Comparison of ENCODE assay signal across 8 mouse cellular contexts in the genomic region with DNA sequence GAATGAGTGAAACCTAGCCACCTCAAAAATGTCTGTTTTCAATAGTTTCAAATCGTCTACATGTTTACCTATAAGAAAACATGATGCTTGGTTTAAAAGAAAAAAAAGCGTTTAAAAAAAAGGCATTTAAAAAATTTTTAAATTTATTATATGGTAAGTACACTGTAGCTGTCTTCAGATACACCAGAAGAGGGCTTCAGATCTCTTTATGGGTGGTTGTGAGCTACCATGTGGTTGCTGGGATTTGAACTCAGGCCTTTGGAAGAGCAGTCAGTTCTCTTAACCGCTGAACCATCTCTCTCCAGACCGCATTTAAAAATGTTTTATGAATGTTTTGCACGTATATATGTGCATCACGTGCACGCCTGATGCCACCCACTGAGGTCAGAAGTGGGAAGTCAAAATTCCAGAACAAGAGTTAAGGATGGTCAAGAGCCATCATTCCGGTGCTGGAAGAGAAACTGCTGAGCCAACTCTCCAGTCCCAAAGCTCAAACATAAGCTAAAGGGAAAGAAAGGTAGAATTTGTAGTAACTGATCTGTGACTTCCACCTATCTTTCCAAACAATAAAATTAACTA. TPM values are rescaled to one million over a fixed set of nuclear protein-coding genes. Genes with fewer than 3 reads are reported as not detected.
DNase-seq lines count a peak whose midpoint lies in the region; ATAC-seq lines count a peak whose summit lies in the region.

No protein-coding gene starts in this region.

- DNase-seq in gastrocnemius, postnatal 4 days (ENCODE audit: low spot score in 2 of 2) = no peak
- DNase-seq in adipocyte (ENCODE audit: low spot score) = no peak
- DNase-seq in frontal cortex, postnatal 25 days (ENCODE audit: low spot score in 2 of 2) = no peak

- no peaks in the 10 kb centered on the region for H3K27me3 ChIP-seq in megakaryocyte, embryonic 14.5 days (replicated peaks)
- H3K27me3 ChIP-seq in embryonic facial prominence, embryonic 15.5 days = no peaks in the 10 kb centered on the region
- no peaks in the 10 kb centered on the region for H3K27me3 ChIP-seq in limb, embryonic 12.5 days
- H3K27me3 ChIP-seq in stomach, embryonic 15.5 days (replicated peaks) = no peaks in the 10 kb centered on the region

- 51% methylated on average over 8 of the region's 8 CpGs for WGBS in embryonic facial prominence, embryonic 15.5 days
- 65% methylated on average over 8 of the region's 8 CpGs for WGBS in limb, embryonic 12.5 days
- WGBS in stomach, embryonic 15.5 days = 47% methylated on average over 8 of the region's 8 CpGs

- H3K9me3 ChIP-seq in megakaryocyte, embryonic 14.5 days = no peaks in the 10 kb centered on the region
- no peaks in the 10 kb centered on the region for H3K9me3 ChIP-seq in embryonic facial prominence, embryonic 15.5 days (replicated peaks)
- no peaks in the 10 kb centered on the region for H3K9me3 ChIP-seq in limb, embryonic 12.5 days
- no peaks in the 10 kb centered on the region for H3K9me3 ChIP-seq in stomach, embryonic 15.5 days

- no peak overlapping the region for H3K9ac ChIP-seq in embryonic facial prominence, embryonic 15.5 days
- peak overlapping the region; percentile 99 for H3K9ac ChIP-seq in limb, embryonic 12.5 days (replicated peaks)
- H3K9ac ChIP-seq in stomach, embryonic 15.5 days = peak overlapping the region; percentile 100; the same call in 1 of the 2 replicates

- peak overlapping the region; percentile 54 for H3K4me2 ChIP-seq in embryonic facial prominence, embryonic 15.5 days (replicated peaks)
- H3K4me2 ChIP-seq in limb, embryonic 12.5 days = peak overlapping the region; percentile 78
- H3K4me2 ChIP-seq in stomach, embryonic 15.5 days = peak overlapping the region; percentile 73

- peaks cover 26% of the 10 kb centered on the region for H3K36me3 ChIP-seq in megakaryocyte, embryonic 14.5 days (replicated peaks; ENCODE audit: low read length)
- H3K36me3 ChIP-seq in embryonic facial prominence, embryonic 15.5 days = no peaks in the 10 kb centered on the region
- H3K36me3 ChIP-seq in limb, embryonic 12.5 days = peaks cover 19% of the 10 kb centered on the region
- peaks cover 4% of the 10 kb centered on the region; the same call in 1 of the 2 replicates for H3K36me3 ChIP-seq in stomach, embryonic 15.5 days

- peaks cover 28% of the 10 kb centered on the region for H3K4me1 ChIP-seq in megakaryocyte, embryonic 14.5 days
- H3K4me1 ChIP-seq in embryonic facial prominence, embryonic 15.5 days = peaks cover 10% of the 10 kb centered on the region
- peaks cover 14% of the 10 kb centered on the region for H3K4me1 ChIP-seq in limb, embryonic 12.5 days (replicated peaks)
- peaks cover 4% of the 10 kb centered on the region; the same call in 1 of the 2 replicates for H3K4me1 ChIP-seq in stomach, embryonic 15.5 days

- peak overlapping the region; percentile 99; the same call in 1 of the 2 replicates for H3K27ac ChIP-seq in embryonic facial prominence, embryonic 15.5 days (replicated peaks)
- peak overlapping the region; percentile 99 for H3K27ac ChIP-seq in limb, embryonic 12.5 days
- peak overlapping the region; percentile 100; the same call in 1 of the 2 replicates for H3K27ac ChIP-seq in stomach, embryonic 15.5 days

- ATAC-seq in megakaryocyte, adult 5-6 weeks (ENCODE audit: poor library complexity, severe bottlenecking) = no peak
- no peak for ATAC-seq in embryonic facial prominence, embryonic 15.5 days (ENCODE audit: insufficient number of reproducible peaks, low FRiP score, low TSS enrichment, low read depth)
- no peak for ATAC-seq in limb, embryonic 12.5 days (ENCODE audit: insufficient number of reproducible peaks, insufficient read depth, low FRiP score, low TSS enrichment, low read depth)
- ATAC-seq in stomach, embryonic 15.5 days (ENCODE audit: insufficient read depth, low FRiP score, low read depth) = no peak

- H3K4me3 ChIP-seq in megakaryocyte, embryonic 14.5 days (replicated peaks) = peak overlapping the region; percentile 95
- H3K4me3 ChIP-seq in embryonic facial prominence, embryonic 15.5 days (replicated peaks) = peak overlapping the region; percentile 84
- H3K4me3 ChIP-seq in limb, embryonic 12.5 days (replicated peaks) = peak overlapping the region; percentile 96
- H3K4me3 ChIP-seq in stomach, embryonic 15.5 days (replicated peaks) = peak overlapping the region; percentile 100

RNA-seq across cellular contexts. Expression of gene Wtap, which starts 3.3 kb away (rescaled TPM):
- 5.3 and 15.9 TPM in 2 replicates for polyA plus RNA-seq in megakaryocyte, embryonic 14.5 days (2012; ENCODE audit: insufficient read depth, low replicate concordance)
- 114 and 116 TPM in 2 replicates for total RNA-seq in megakaryocyte, adult 5-6 weeks (2015)
- total RNA-seq in megakaryocyte, adult 5-6 weeks (2017) = 246 and 306 TPM in 2 replicates
- polyA plus RNA-seq in embryonic facial prominence, embryonic 15.5 days (2015; fragmentation: Nextera tagmentation; extraction: Ambion mirVana) = 120 and 125 TPM in 2 replicates
- 131 and 152 TPM in 2 replicates for polyA plus RNA-seq in limb, embryonic 12.5 days (2016; fragmentation: Nextera tagmentation; extraction: Ambion mirVana)
- polyA plus RNA-seq in stomach, embryonic 15.5 days (2015; fragmentation: Nextera tagmentation; extraction: Ambion mirVana) = 119 and 122 TPM in 2 replicates
- total RNA-seq in gastrocnemius, postnatal 4 days (2021) = 10 to 100 TPM; 51.2 to 58.4 TPM

RNA-seq across cellular contexts. Expression of gene Sod2, which starts 16.0 kb away (rescaled TPM):
- 237 and 328 TPM in 2 replicates for polyA plus RNA-seq in megakaryocyte, embryonic 14.5 days (2012; ENCODE audit: insufficient read depth, low replicate concordance)
- 57.6 and 73.8 TPM in 2 replicates for total RNA-seq in megakaryocyte, adult 5-6 weeks (2015)
- 23.3 and 40.3 TPM in 2 replicates for total RNA-seq in megakaryocyte, adult 5-6 weeks (2017)
- 98.3 and 98.5 TPM in 2 replicates for polyA plus RNA-seq in embryonic facial prominence, embryonic 15.5 days (2015; fragmentation: Nextera tagmentation; extraction: Ambion mirVana)
- polyA plus RNA-seq in limb, embryonic 12.5 days (2016; fragmentation: Nextera tagmentation; extraction: Ambion mirVana) = 94.3 and 95.6 TPM in 2 replicates
- 139 and 140 TPM in 2 replicates for polyA plus RNA-seq in stomach, embryonic 15.5 days (2015; fragmentation: Nextera tagmentation; extraction: Ambion mirVana)
- total RNA-seq in gastrocnemius, postnatal 4 days (2021) = 100 to 1,000 TPM; 184 to 217 TPM

RNA-seq across cellular contexts. Expression of gene Acat2, which starts 30.1 kb away (rescaled TPM):
- 6.8 and 29.7 TPM in 2 replicates for polyA plus RNA-seq in megakaryocyte, embryonic 14.5 days (2012; ENCODE audit: insufficient read depth, low replicate concordance)
- total RNA-seq in megakaryocyte, adult 5-6 weeks (2015) = 7.6 and 9.0 TPM in 2 replicates
- 9.1 and 9.8 TPM in 2 replicates for total RNA-seq in megakaryocyte, adult 5-6 weeks (2017)
- 121 and 128 TPM in 2 replicates for polyA plus RNA-seq in embryonic facial prominence, embryonic 15.5 days (2015; fragmentation: Nextera tagmentation; extraction: Ambion mirVana)
- 285 and 287 TPM in 2 replicates for polyA plus RNA-seq in limb, embryonic 12.5 days (2016; fragmentation: Nextera tagmentation; extraction: Ambion mirVana)
- polyA plus RNA-seq in stomach, embryonic 15.5 days (2015; fragmentation: Nextera tagmentation; extraction: Ambion mirVana) = 146 and 154 TPM in 2 replicates
- 10 to 100 TPM; 23.3 to 26.6 TPM for total RNA-seq in gastrocnemius, postnatal 4 days (2021)

RNA-seq across cellular contexts. Expression of gene Acat3, which starts 50.3 kb away (rescaled TPM):
- polyA plus RNA-seq in megakaryocyte, embryonic 14.5 days (2012; ENCODE audit: insufficient read depth, low replicate concordance) = not detected in 2 replicates
- not detected in 2 replicates for total RNA-seq in megakaryocyte, adult 5-6 weeks (2015)
- total RNA-seq in megakaryocyte, adult 5-6 weeks (2017) = 0.33 and 0.51 TPM in 2 replicates
- polyA plus RNA-seq in embryonic facial prominence, embryonic 15.5 days (2015; fragmentation: Nextera tagmentation; extraction: Ambion mirVana) = 0.60 and 1.2 TPM in 2 replicates
- polyA plus RNA-seq in limb, embryonic 12.5 days (2016; fragmentation: Nextera tagmentation; extraction: Ambion mirVana) = 0.53 and 1.6 TPM in 2 replicates
- 1.2 and 1.6 TPM in 2 replicates for polyA plus RNA-seq in stomach, embryonic 15.5 days (2015; fragmentation: Nextera tagmentation; extraction: Ambion mirVana)
- total RNA-seq in gastrocnemius, postnatal 4 days (2021) = under 1 TPM in 1 of 2 experiments, not detected in 1; 0.49 TPM
